Mouse (Mus musculus): ENCODE results near the gene Htr5a. TPM values are rescaled to one million over a fixed set of nuclear protein-coding genes. Genes with fewer than 3 reads are reported as not detected.

Htr5a gene
- polyA plus RNA-seq (2012; rRNA removed) (not detected in 2 replicates), polyA plus RNA-seq (2014; fragmentation: Nextera tagmentation; extraction: Ambion mirVana) (not detected in 2 replicates)

DNA sequence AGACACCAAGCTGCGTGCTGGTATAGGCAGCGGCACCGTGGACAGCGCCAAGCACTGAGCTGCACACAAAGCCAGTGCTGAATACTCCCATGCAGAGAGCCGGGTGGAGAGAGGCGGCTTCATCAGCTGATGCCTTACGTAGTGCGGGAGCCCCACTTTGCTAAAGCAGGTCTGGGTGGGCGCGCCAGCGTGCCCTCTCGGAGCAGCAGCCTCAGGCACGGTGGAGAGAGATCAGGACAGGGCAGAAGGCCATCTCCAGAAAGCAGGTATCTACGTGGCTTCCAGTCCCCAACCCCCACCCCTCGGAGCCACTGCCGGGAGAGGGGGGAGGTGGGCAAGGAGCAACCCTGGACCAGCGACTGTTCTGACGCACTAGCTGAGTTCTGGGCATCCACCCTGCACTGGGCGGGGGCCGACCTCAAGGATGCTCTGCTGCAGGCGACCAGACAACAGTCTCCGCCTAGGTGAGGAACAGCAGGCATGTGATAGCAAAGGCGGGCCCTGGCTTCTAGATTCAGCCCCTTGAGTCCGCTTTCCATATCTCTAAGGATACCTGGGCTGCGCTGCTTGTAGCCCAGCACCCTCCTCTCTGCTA is at the start of gene Htr5a:
Htr5a (plus strand) TSS at position 449 of the 595 bp plus-strand sequence.
- Histone ChIP-seq H3K36me3 (replicated peaks; ENCODE audit: control insufficient read depth, insufficient read depth, low read depth) (no peaks in the 10 kb centered on the region), H3K4me1 (replicated peaks; ENCODE audit: control insufficient read depth in 2 of 2, insufficient read depth in 2 of 2, low read length in 1 of 2) (no peaks in the 10 kb centered on the region), H3K9ac (replicated peaks) (no peak within 1 kb of the TSS), H3K27ac (no peak within 1 kb of the TSS), H3K27me3 (ENCODE audit: control insufficient read depth, insufficient read depth, low read length) (peaks cover 5% of the 10 kb centered on the region; the same call in 1 of the 2 replicates), H3K4me3 (ENCODE audit: insufficient read depth in 1 of 2, low read depth in 2 of 2, low read length in 2 of 2) (no peak within 1 kb of the TSS), H3K4me2 (ENCODE audit: low read depth) (no peak within 1 kb of the TSS), H3K9me3 (ENCODE audit: control insufficient read depth, low read length) (no peaks in the 10 kb centered on the region)
- 6% methylated on average over 25 of the region's 25 CpGs for WGBS (ENCODE audit: insufficient replicate concordance)
- DNase-seq (ENCODE audit: low read depth in 3 of 3, low spot score in 3 of 3) = no peak
- no peak for TF ChIP-seq EP300 (IDR thresholded peaks at IDR 0.05; ENCODE audit: low read depth)
- no peak for ATAC-seq (ENCODE audit: insufficient read depth)

DNA sequence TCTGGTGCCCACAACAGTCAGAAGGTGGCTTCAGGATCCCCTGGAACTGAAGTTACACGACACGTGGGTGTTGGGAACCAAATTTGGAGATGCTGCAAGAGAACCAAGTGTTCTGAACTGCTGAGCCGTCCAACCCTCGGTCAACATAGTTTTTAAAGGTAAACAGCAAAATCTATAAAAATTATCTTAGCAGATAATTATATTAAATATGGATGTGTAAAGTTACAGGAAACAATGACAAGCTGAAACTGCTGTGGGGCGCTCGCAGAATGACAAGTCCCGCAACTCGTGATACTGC is 49.8 kb upstream of the Htr5a start:
- Histone ChIP-seq H3K36me3 (replicated peaks; ENCODE audit: control insufficient read depth, insufficient read depth, low read depth) (peaks cover 21% of the 10 kb centered on the region), H3K9me3 (ENCODE audit: control insufficient read depth, low read length) (no peaks in the 10 kb centered on the region), H3K27me3 (ENCODE audit: control insufficient read depth, insufficient read depth, low read length) (no peaks in the 10 kb centered on the region), H3K4me2 (ENCODE audit: low read depth) (peak overlapping the region; percentile 68), H3K4me3 (ENCODE audit: insufficient read depth in 1 of 2, low read depth in 2 of 2, low read length in 2 of 2) (peak overlapping the region; percentile 89 to 93), H3K4me1 (replicated peaks; ENCODE audit: control insufficient read depth in 2 of 2, insufficient read depth in 2 of 2, low read length in 1 of 2) (peaks cover 5 to 17% of the 10 kb centered on the region in 2 experiments; a peak in 3 of 4 replicates), H3K9ac (replicated peaks) (peak overlapping the region; percentile 88), H3K27ac (peak overlapping the region; percentile 63)
- ATAC-seq (ENCODE audit: insufficient read depth) (no peak), DNase-seq (ENCODE audit: low read depth in 3 of 3, low spot score in 3 of 3) (no peak)
- WGBS (ENCODE audit: insufficient replicate concordance) = 6% methylated on average over 8 of the region's 8 CpGs
- TF ChIP-seq CTCF (IDR thresholded peaks at IDR 0.05; ENCODE audit: low read depth) = no peak
- no peak for TF ChIP-seq EP300 (IDR thresholded peaks at IDR 0.05; ENCODE audit: low read depth)

DNA sequence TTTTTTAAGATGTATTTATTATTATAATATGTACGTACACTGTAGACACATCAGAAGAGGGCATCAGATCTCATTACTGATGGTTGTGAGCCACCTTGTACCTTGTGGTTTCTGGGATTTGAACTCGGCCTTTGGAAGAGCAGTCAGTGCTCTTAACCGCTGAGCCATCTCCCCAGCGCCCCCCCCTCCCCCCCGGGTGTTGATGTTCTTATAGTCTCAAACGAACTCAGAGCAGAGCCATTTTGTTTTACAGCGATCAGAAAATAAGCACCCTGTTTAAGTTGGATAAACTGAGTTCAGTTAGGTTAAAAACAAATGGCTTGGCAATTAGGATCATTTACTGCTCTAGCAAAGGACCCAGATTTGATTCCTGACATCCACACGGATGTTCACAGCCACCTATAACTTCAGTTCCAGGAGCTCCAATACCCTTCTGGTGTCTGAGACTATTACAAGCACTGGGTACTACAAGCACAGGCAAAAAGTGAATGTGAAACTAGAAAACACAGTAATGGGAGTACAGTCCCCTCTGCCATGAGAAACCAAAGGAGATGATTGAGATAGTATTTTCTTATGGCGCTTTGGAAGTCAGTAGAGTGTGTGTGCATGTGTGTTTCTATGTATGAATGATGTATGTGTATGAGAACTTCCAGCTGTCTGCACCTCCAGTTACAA is 49.3 kb upstream of the Htr5a start:
- no peak for ATAC-seq (ENCODE audit: insufficient read depth)
- Histone ChIP-seq H3K4me3 (ENCODE audit: insufficient read depth in 1 of 2, low read depth in 2 of 2, low read length in 2 of 2) (peak overlapping the region; percentile 89 to 93; a peak in 3 of 4 replicates), H3K9me3 (ENCODE audit: control insufficient read depth, low read length) (no peaks in the 10 kb centered on the region), H3K4me2 (ENCODE audit: low read depth) (peak overlapping the region; percentile 68), H3K4me1 (replicated peaks; ENCODE audit: control insufficient read depth in 2 of 2, insufficient read depth in 2 of 2, low read length in 1 of 2) (peaks cover 5 to 17% of the 10 kb centered on the region in 2 experiments; a peak in 3 of 4 replicates), H3K9ac (replicated peaks) (peak overlapping the region; percentile 88), H3K27me3 (ENCODE audit: control insufficient read depth, insufficient read depth, low read length) (no peaks in the 10 kb centered on the region), H3K27ac (no peak overlapping the region), H3K36me3 (replicated peaks; ENCODE audit: control insufficient read depth, insufficient read depth, low read depth) (peaks cover 16% of the 10 kb centered on the region)
- 36% methylated on average over 9 of the region's 9 CpGs for WGBS (ENCODE audit: insufficient replicate concordance)
- TF ChIP-seq EP300 (IDR thresholded peaks at IDR 0.05; ENCODE audit: low read depth) = no peak
- no peak for TF ChIP-seq CTCF (IDR thresholded peaks at IDR 0.05; ENCODE audit: low read depth)
- DNase-seq (ENCODE audit: low read depth in 3 of 3, low spot score in 3 of 3) = no peak

DNA sequence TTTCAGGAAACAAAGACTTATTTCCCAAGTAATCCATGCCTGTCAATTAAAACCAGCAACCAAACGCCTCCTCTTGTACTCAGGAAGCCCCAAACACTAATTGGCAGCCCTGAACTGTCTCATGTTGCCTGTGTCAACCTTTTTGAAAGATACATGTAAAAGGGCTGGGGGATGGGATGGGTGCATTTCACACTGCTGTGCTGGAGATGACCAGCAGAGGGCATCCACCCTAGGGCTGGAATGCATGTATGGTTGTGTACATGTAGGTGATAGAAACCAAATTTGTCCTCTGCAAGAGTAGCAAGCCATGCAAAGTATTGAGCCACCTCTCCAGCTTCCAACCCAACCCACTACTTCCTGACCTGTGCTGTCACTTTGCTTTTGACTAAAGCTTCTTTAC is 48.0 kb upstream of the Htr5a start:
- WGBS (ENCODE audit: insufficient replicate concordance) = 6% methylated on average over 1 of the region's 1 CpGs
- H3K27me3 ChIP-seq (ENCODE audit: control insufficient read depth, insufficient read depth, low read length) = no peaks in the 10 kb centered on the region
- ATAC-seq (ENCODE audit: insufficient read depth) = no peak

DNA sequence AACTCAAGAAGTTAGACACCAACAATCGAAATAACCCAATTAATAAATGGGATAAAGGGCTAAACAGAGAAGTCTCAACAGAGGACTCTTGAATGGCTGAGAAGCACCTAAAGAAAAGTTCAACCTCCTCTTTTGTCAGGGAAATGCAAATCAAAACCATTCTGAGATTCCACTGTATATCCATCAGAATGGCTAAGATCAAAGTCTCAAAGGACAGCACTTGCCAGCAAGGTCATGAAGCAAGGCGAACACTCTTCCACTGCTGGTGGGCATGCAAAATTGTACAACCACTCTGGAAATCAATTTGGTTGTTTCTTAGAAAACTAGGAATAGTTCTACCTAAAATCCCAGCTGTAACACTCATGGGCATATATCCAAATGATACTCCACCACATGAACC is 27.7 kb upstream of the Htr5a start:
- no peak overlapping the region for H3K27ac ChIP-seq
- WGBS (ENCODE audit: insufficient replicate concordance) = 51% methylated on average over 2 of the region's 2 CpGs
- DNase-seq (ENCODE audit: low read depth in 3 of 3, low spot score in 3 of 3) (no peak), ATAC-seq (ENCODE audit: insufficient read depth) (no peak)
- no peak for TF ChIP-seq CTCF (IDR thresholded peaks at IDR 0.05; ENCODE audit: low read depth)
- TF ChIP-seq EP300 (IDR thresholded peaks at IDR 0.05; ENCODE audit: low read depth) = no peak
- no peak overlapping the region for H3K9ac ChIP-seq (replicated peaks)
- H3K4me3 ChIP-seq (ENCODE audit: insufficient read depth in 1 of 2, low read depth in 2 of 2, low read length in 2 of 2) = no peak overlapping the region
- no peaks in the 10 kb centered on the region for H3K36me3 ChIP-seq (replicated peaks; ENCODE audit: control insufficient read depth, insufficient read depth, low read depth)
- no peaks in the 10 kb centered on the region for H3K9me3 ChIP-seq (ENCODE audit: control insufficient read depth, low read length)
- H3K27me3 ChIP-seq (ENCODE audit: control insufficient read depth, insufficient read depth, low read length) = no peaks in the 10 kb centered on the region
- H3K4me1 ChIP-seq (replicated peaks; ENCODE audit: control insufficient read depth in 2 of 2, insufficient read depth in 2 of 2, low read length in 1 of 2) = no peaks in the 10 kb centered on the region
- H3K4me2 ChIP-seq (ENCODE audit: low read depth) = no peak overlapping the region

More for the DNA sequence above, 48.0 kb upstream of the Htr5a start:
- Histone ChIP-seq H3K4me1 (replicated peaks; ENCODE audit: control insufficient read depth in 2 of 2, insufficient read depth in 2 of 2, low read length in 1 of 2) (peaks cover 5 to 17% of the 10 kb centered on the region in 2 experiments; a peak in 3 of 4 replicates), H3K9me3 (ENCODE audit: control insufficient read depth, low read length) (no peaks in the 10 kb centered on the region), H3K27ac (no peak overlapping the region), H3K4me2 (ENCODE audit: low read depth) (no peak overlapping the region), H3K9ac (replicated peaks) (no peak overlapping the region), H3K4me3 (ENCODE audit: insufficient read depth in 1 of 2, low read depth in 2 of 2, low read length in 2 of 2) (no peak overlapping the region), H3K36me3 (replicated peaks; ENCODE audit: control insufficient read depth, insufficient read depth, low read depth) (peaks cover 5% of the 10 kb centered on the region)
- peak; percentile 48 to 61 (median 55) for DNase-seq (ENCODE audit: low read depth in 3 of 3, low spot score in 3 of 3)
- TF ChIP-seq EP300 (IDR thresholded peaks at IDR 0.05; ENCODE audit: low read depth) (no peak), CTCF (IDR thresholded peaks at IDR 0.05; ENCODE audit: low read depth) (peak; percentile 95)

Data from liver, embryonic 14.5 days (tissue).